Comparison of ENCODE assay signal across 8 mouse cellular contexts in genomic region chr17:25432433-25433181, GRCm38 (mm10). TPM values are rescaled to one million over a fixed set of nuclear protein-coding genes. Genes with fewer than 3 reads are reported as not detected.
A peak's percentile ranks its signal among the peaks of the same experiment; 100 is the strongest.
DNase-seq lines count a peak whose midpoint lies in the region; ATAC-seq and TF ChIP-seq lines count a peak whose summit lies in the region.

No protein-coding gene starts in this region.

- TF ChIP-seq POLR2A in heart, adult 2 months (IDR thresholded peaks at IDR 0.05; ENCODE audit: insufficient read depth, low read depth, low read length): no peak

- peak overlapping the region; percentile 91 for H3K4me2 ChIP-seq in hindbrain, embryonic 12.5 days (replicated peaks)
- H3K4me2 ChIP-seq in liver, postnatal 0 days (ENCODE audit: low read depth, low read length): peak overlapping the region; percentile 80
- peak overlapping the region; percentile 88 for H3K4me2 ChIP-seq in stomach, postnatal 0 days (replicated peaks; ENCODE audit: low read depth)

- DNase-seq in heart, adult 2 months: peak; percentile 12 to 38
- no peak for DNase-seq in heart, postnatal 25 days (ENCODE audit: low spot score)
- DNase-seq in B cell, adult 2 months: peak; percentile 29 to 41
- DNase-seq in embryo, embryonic 11 days: peak; percentile 46
- peak; percentile 25 for DNase-seq in liver, postnatal 0 days
- DNase-seq in stomach, postnatal 0 days (ENCODE audit: low spot score): peak; percentile 43
- no peak for DNase-seq in cerebellum, adult 9-11 months

- TF ChIP-seq CTCF in heart, adult 2 months (IDR thresholded peaks at IDR 0.05): no peak
- no peak for TF ChIP-seq CTCF in liver, postnatal 0 days (IDR thresholded peaks at IDR 0.05; ENCODE audit: low read depth)
- TF ChIP-seq CTCF in stomach, postnatal 0 days (IDR thresholded peaks at IDR 0.05; ENCODE audit: low read depth): no peak

- H3K36me3 ChIP-seq in heart, adult 2 months (ENCODE audit: control insufficient read depth, insufficient read depth, low read length): no peaks in the 10 kb centered on the region
- peaks cover 4% of the 10 kb centered on the region; the same call in 1 of the 2 replicates for H3K36me3 ChIP-seq in hindbrain, embryonic 12.5 days
- no peaks in the 10 kb centered on the region for H3K36me3 ChIP-seq in liver, postnatal 0 days (replicated peaks; ENCODE audit: insufficient read depth, low read length)
- no peaks in the 10 kb centered on the region for H3K36me3 ChIP-seq in stomach, postnatal 0 days (ENCODE audit: control insufficient read depth, insufficient read depth, low read length)

- H3K4me3 ChIP-seq in heart, adult 2 months: peak overlapping the region; percentile 54
- H3K4me3 ChIP-seq in hindbrain, embryonic 12.5 days: peak overlapping the region; percentile 57
- H3K4me3 ChIP-seq in liver, postnatal 0 days (ENCODE audit: low read depth, low read length): peak overlapping the region; percentile 50
- peak overlapping the region; percentile 64 for H3K4me3 ChIP-seq in stomach, postnatal 0 days (ENCODE audit: low read depth, low read length)

- TF ChIP-seq EP300 in heart, adult 2 months (IDR thresholded peaks at IDR 0.05; ENCODE audit: insufficient read depth, low read depth, low read length): no peak
- TF ChIP-seq EP300 in liver, postnatal 0 days (IDR thresholded peaks at IDR 0.05; ENCODE audit: low read depth): no peak
- TF ChIP-seq EP300 in stomach, postnatal 0 days (optimal IDR thresholded peaks at IDR 0.05): no peak

- H3K79me2 ChIP-seq in heart, adult 2 months (replicated peaks; ENCODE audit: control insufficient read depth, insufficient read depth, low read length): no peaks in the 10 kb centered on the region

- H3K9me3 ChIP-seq in hindbrain, embryonic 12.5 days (replicated peaks): no peaks in the 10 kb centered on the region
- no peaks in the 10 kb centered on the region for H3K9me3 ChIP-seq in liver, postnatal 0 days (ENCODE audit: low read length)
- H3K9me3 ChIP-seq in stomach, postnatal 0 days (ENCODE audit: control insufficient read depth, low read length): no peaks in the 10 kb centered on the region

- 6% methylated on average over 53 of the region's 53 CpGs for WGBS in heart, adult 2 months
- WGBS in hindbrain, embryonic 12.5 days: 1% methylated on average over 53 of the region's 53 CpGs
- 2% methylated on average over 52 of the region's 53 CpGs for WGBS in liver, postnatal 0 days (ENCODE audit: insufficient replicate concordance)
- WGBS in stomach, postnatal 0 days: 3% methylated on average over 53 of the region's 53 CpGs

- H3K9ac ChIP-seq in heart, adult 2 months (ENCODE audit: low read depth, low read length): peak overlapping the region; percentile 53
- peak overlapping the region; percentile 90 for H3K9ac ChIP-seq in hindbrain, embryonic 12.5 days
- H3K9ac ChIP-seq in liver, postnatal 0 days (replicated peaks): no peak overlapping the region; the same call in 1 of the 2 replicates
- peak overlapping the region; percentile 68 for H3K9ac ChIP-seq in stomach, postnatal 0 days (ENCODE audit: low read length)

- peaks cover 6% of the 10 kb centered on the region for H3K27me3 ChIP-seq in heart, adult 2 months (ENCODE audit: control insufficient read depth, insufficient read depth, low read length)
- peaks cover 61% of the 10 kb centered on the region for H3K27me3 ChIP-seq in hindbrain, embryonic 12.5 days
- H3K27me3 ChIP-seq in liver, postnatal 0 days (ENCODE audit: insufficient read depth, low read length): peaks cover 44% of the 10 kb centered on the region
- no peaks in the 10 kb centered on the region; the same call in 1 of the 2 replicates for H3K27me3 ChIP-seq in stomach, postnatal 0 days (ENCODE audit: control insufficient read depth, insufficient read depth, low read length)

- intact Hi-C loops in heart, adult 2 months (cut with DNase I): loop anchor here (5.0 kb wide), 1 partner anchor 35 kb away; no protein-coding TSS in a partner anchor
- intact Hi-C loops in heart, postnatal 25 days (cut with DNase I): no loop called here

- H3K27ac ChIP-seq in heart, adult 2 months: no peak overlapping the region; the same call in 1 of the 2 replicates
- H3K27ac ChIP-seq in hindbrain, embryonic 12.5 days: peak overlapping the region; percentile 76
- H3K27ac ChIP-seq in liver, postnatal 0 days (ENCODE audit: low read depth): no peak overlapping the region
- peak overlapping the region; percentile 56; the same call in 1 of the 2 replicates for H3K27ac ChIP-seq in stomach, postnatal 0 days (replicated peaks)

- 0 out of 2 replicates have a peak, but pooled peaks cover 1% of the 10 kb centered on the region for H3K4me1 ChIP-seq in heart, adult 2 months (ENCODE audit: control insufficient read depth, insufficient read depth, low read length)
- peaks cover 47% of the 10 kb centered on the region for H3K4me1 ChIP-seq in hindbrain, embryonic 12.5 days
- peaks cover 12% of the 10 kb centered on the region for H3K4me1 ChIP-seq in liver, postnatal 0 days (ENCODE audit: insufficient read depth)
- H3K4me1 ChIP-seq in stomach, postnatal 0 days (replicated peaks; ENCODE audit: control insufficient read depth, insufficient read depth): peaks cover 5% of the 10 kb centered on the region

- peak; percentile 41; the same call in 1 of the 2 replicates for ATAC-seq in hindbrain, embryonic 12.5 days (ENCODE audit: low FRiP score)
- no peak for ATAC-seq in liver, postnatal 0 days
- ATAC-seq in stomach, postnatal 0 days (ENCODE audit: low FRiP score, low TSS enrichment): no peak

RNA-seq across cellular contexts. Expression of gene Cacna1h, which starts 1.0 kb away (rescaled TPM):
- 1 to 10 TPM; 4.5 to 5.5 TPM for total RNA-seq in heart, adult 2 months (2021)
- polyA plus RNA-seq in heart, adult 2 months (2012; rRNA removed): 20.4 and 23.2 TPM in 2 replicates
- 1 to 10 TPM; 6.9 to 7.3 TPM for total RNA-seq in heart, postnatal 25 days (2021)
- 12.5 and 12.7 TPM in 2 replicates for polyA plus RNA-seq in hindbrain, embryonic 12.5 days (2016; fragmentation: Nextera tagmentation; extraction: Ambion mirVana)
- polyA plus RNA-seq in liver, postnatal 0 days (2015; fragmentation: Nextera tagmentation; extraction: Ambion mirVana): 0.15 and 0.17 TPM in 2 replicates
- 1.5 and 1.7 TPM in 2 replicates for polyA plus RNA-seq in stomach, postnatal 0 days (2015; fragmentation: Nextera tagmentation; extraction: Ambion mirVana)

RNA-seq across cellular contexts. Expression of gene Tekt4, which starts 21.8 kb away (rescaled TPM):
- not detected for total RNA-seq in heart, adult 2 months (2021)
- polyA plus RNA-seq in heart, adult 2 months (2012; rRNA removed): 0.61 and 1.2 TPM in 2 replicates
- total RNA-seq in heart, postnatal 25 days (2021): not detected
- 1.0 and 1.7 TPM in 2 replicates for polyA plus RNA-seq in hindbrain, embryonic 12.5 days (2016; fragmentation: Nextera tagmentation; extraction: Ambion mirVana)
- polyA plus RNA-seq in liver, postnatal 0 days (2015; fragmentation: Nextera tagmentation; extraction: Ambion mirVana): 0.07 and 0.15 TPM in 2 replicates
- 0.06 TPM in 1 of 2 replicates, not detected in the other for polyA plus RNA-seq in stomach, postnatal 0 days (2015; fragmentation: Nextera tagmentation; extraction: Ambion mirVana)

Comparison
In these comparisons a context has a peak if more than half of its experiments do, and no peak if none do; other contexts are left out.
1. DNase-seq: peak in heart, adult 2 months (2 of 2), B cell, adult 2 months (2 of 2), embryo, embryonic 11 days (single experiment), liver, postnatal 0 days (single experiment) and stomach, postnatal 0 days (single experiment); none in heart, postnatal 25 days (single experiment) and cerebellum, adult 9-11 months (single experiment).
2. H3K27ac ChIP-seq: peak in hindbrain, embryonic 12.5 days (single experiment) and stomach, postnatal 0 days (single experiment); none in heart, adult 2 months (single experiment) and liver, postnatal 0 days (single experiment).
3. Peak in every context shown above with its lines, with median percentiles within 50 percentile points of each other: H3K4me3 ChIP-seq and H3K4me2 ChIP-seq.